Mouse (Mus musculus) stomach, postnatal 0 days (tissue): ENCODE measurements at regions not wholly inside any gene's neighbourhood (a gene's known extent, or its start where the extent isn't known, plus 50 kb on each side); places are given as distances from the start of the nearest gene placed in this dataset.

Experiments used
- ATAC-seq: fragments of 200-750 bp; cut with Nextera tagmentation; 2 replicates; pipeline ENCODE4 v1.8.0; 2017; ENCODE audit not compliant: low FRiP score, low TSS enrichment
- DNase-seq: peaks from one replicate; pipeline ENCODE4 v3.0.0-alpha.2; 2016; ENCODE audit warnings: low spot score
- H3K27ac ChIP-seq: fragments of 300-500 bp; sonication (generic); replicated peaks from 2 replicates; pipeline ENCODE4 v1.5.1; 2014; ENCODE audit warnings: mild to moderate bottlenecking, control low read depth
- H3K27me3 ChIP-seq: fragments of 300-500 bp; sonication (generic); 2 replicates; pipeline ENCODE4 v1.6.1; 2014; ENCODE audit warnings: low read length; ENCODE audit not compliant: control insufficient read depth, insufficient read depth
- H3K36me3 ChIP-seq: fragments of 300-500 bp; sonication (generic); 2 replicates; pipeline ENCODE4 v1.6.1; 2014; ENCODE audit warnings: low read length, mixed read lengths; ENCODE audit not compliant: control insufficient read depth, insufficient read depth
- H3K4me1 ChIP-seq: fragments of 300-500 bp; sonication (generic); replicated peaks from 2 replicates; pipeline ENCODE4 v1.6.1; 2014; ENCODE audit warnings: antibody characterized with exemption; ENCODE audit not compliant: control insufficient read depth, insufficient read depth
- H3K4me2 ChIP-seq: fragments of 300-500 bp; sonication (generic); replicated peaks from 2 replicates; pipeline ENCODE4 v1.6.1; 2014; ENCODE audit warnings: low read depth, mild to moderate bottlenecking, control low read depth, moderate library complexity
- H3K4me3 ChIP-seq: fragments of 300-500 bp; sonication (generic); 2 replicates; pipeline ENCODE4 v1.5.1; 2014; ENCODE audit warnings: low read depth, low read length, control low read depth
- H3K9ac ChIP-seq: fragments of 300-500 bp; sonication (generic); 2 replicates; pipeline ENCODE4 v1.6.1; 2014; ENCODE audit warnings: mild to moderate bottlenecking, low read length, control low read depth, mixed read lengths
- H3K9me3 ChIP-seq: fragments of 300-500 bp; sonication (generic); 2 replicates; pipeline ENCODE4 v1.6.1; 2016; ENCODE audit warnings: low read length; ENCODE audit not compliant: control insufficient read depth
- CTCF ChIP-seq: IDR thresholded peaks from 2 replicates; pipeline ENCODE4 v1.5.1; 2016; ENCODE audit warnings: antibody characterized with exemption, low read depth, mild to moderate bottlenecking, moderate library complexity
- EP300 ChIP-seq: optimal IDR thresholded peaks from 2 replicates; pipeline ENCODE3; 2016; ENCODE audit warnings: antibody characterized with exemption
- WGBS: fragments of 180-500 bp; shearing (Covaris S2); extraction: QIAGEN DNeasy Blood & Tissue Kit; methylation state at CpG from one replicate; pipeline ENCODE4 v1.1.7; 2014; 5-methylcytosine and 5-hydroxymethylcytosine counted together

DNA sequence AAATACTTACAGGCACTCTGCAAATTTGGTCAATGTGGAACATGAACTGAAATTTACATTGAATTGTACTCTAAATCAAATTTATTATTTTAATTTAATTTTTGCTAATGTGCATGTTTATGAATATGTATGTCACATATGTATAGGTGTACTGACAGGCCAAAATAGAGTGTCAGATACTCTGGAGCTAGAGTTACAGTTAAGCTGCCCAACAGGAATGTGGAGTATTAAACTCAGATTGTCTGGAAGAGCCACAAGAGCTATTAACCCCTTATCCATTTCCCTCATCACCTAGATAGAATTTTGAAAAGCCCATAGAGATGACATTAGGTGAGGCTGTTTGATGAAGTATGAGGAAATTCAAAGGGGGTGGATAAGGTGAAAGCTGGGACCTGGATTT is 607.5 kb upstream of the Dpp10 start:
- H3K27ac ChIP-seq: no peak overlapping the region
- no peaks in the 10 kb centered on the region for H3K36me3 ChIP-seq
- TF ChIP-seq CTCF (no peak), EP300 (no peak)

GRCm38 (mm10) chr1:124652251-124652861 is 607.0 kb upstream of the Dpp10 start:
- no peak overlapping the region for H3K4me3 ChIP-seq
- H3K27me3 ChIP-seq: no peaks in the 10 kb centered on the region
- H3K9ac ChIP-seq: no peak overlapping the region
- ATAC-seq (no peak), DNase-seq (no peak)
- H3K27ac ChIP-seq: no peak overlapping the region
- H3K4me2 ChIP-seq: no peak overlapping the region
- TF ChIP-seq CTCF (peak; percentile 31), EP300 (no peak)
- no peaks in the 10 kb centered on the region for H3K9me3 ChIP-seq
- no peaks in the 10 kb centered on the region for H3K4me1 ChIP-seq
- H3K36me3 ChIP-seq: no peaks in the 10 kb centered on the region
- WGBS: 74% methylated on average over 3 of the region's 3 CpGs

More for the DNA sequence above, 607.5 kb upstream of the Dpp10 start:
- H3K27me3 ChIP-seq: no peaks in the 10 kb centered on the region
- H3K9ac ChIP-seq: no peak overlapping the region
- no peaks in the 10 kb centered on the region for H3K9me3 ChIP-seq
- H3K4me1 ChIP-seq: no peaks in the 10 kb centered on the region
- H3K4me3 ChIP-seq: no peak overlapping the region
- H3K4me2 ChIP-seq: no peak overlapping the region
- DNase-seq (no peak), ATAC-seq (no peak)

DNA sequence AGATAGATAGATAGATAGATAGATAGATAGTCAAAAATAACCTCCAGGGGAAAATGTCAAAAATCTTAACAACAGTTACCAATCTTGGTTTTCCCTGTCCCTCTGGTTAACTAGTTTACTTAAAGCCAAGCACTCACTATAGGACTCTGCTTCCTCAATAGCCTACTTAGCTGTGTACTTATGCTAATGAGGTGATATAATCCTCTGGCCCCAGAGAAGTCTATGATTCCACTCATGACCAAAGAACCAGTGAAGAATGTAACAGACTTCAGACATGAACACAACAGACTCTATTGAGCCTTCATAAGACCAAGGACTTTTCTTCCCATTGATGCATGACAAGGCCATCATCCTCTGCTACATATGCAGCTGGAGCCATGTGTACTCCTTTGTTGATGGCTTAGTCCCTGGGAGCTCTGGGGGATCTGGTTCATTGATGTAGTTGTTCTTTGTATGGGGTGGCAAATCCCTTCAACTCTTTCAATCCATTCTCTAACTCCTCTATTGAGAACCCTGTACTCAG is 589.9 kb upstream of the Dpp10 start:
- no peaks in the 10 kb centered on the region for H3K4me1 ChIP-seq
- ATAC-seq: no peak
- H3K27me3 ChIP-seq: no peaks in the 10 kb centered on the region
- H3K36me3 ChIP-seq: no peaks in the 10 kb centered on the region
- no peak overlapping the region for H3K9ac ChIP-seq
- H3K4me3 ChIP-seq: no peak overlapping the region
- no peaks in the 10 kb centered on the region for H3K9me3 ChIP-seq
- no peak overlapping the region for H3K27ac ChIP-seq
- no peak for TF ChIP-seq EP300
- no peak for TF ChIP-seq CTCF
- no peak overlapping the region for H3K4me2 ChIP-seq
- DNase-seq: no peak

GRCm38 (mm10) chr1:124630084-124630483 is 584.7 kb upstream of the Dpp10 start:
- Histone ChIP-seq H3K9me3 (no peaks in the 10 kb centered on the region), H3K4me2 (no peak overlapping the region), H3K4me3 (no peak overlapping the region), H3K27me3 (no peaks in the 10 kb centered on the region), H3K4me1 (no peaks in the 10 kb centered on the region), H3K27ac (no peak overlapping the region), H3K36me3 (no peaks in the 10 kb centered on the region), H3K9ac (no peak overlapping the region)
- ATAC-seq (no peak), DNase-seq (no peak)
- TF ChIP-seq CTCF: no peak
- no peak for TF ChIP-seq EP300

- Histone ChIP-seq H3K27ac (no peak overlapping the region), H3K27me3 (no peaks in the 10 kb centered on the region), H3K4me3 (no peak overlapping the region), H3K4me1 (no peaks in the 10 kb centered on the region), H3K9me3 (no peaks in the 10 kb centered on the region), H3K4me2 (no peak overlapping the region), H3K9ac (no peak overlapping the region), H3K36me3 (no peaks in the 10 kb centered on the region)
- DNase-seq: no peak
- WGBS: 71% methylated on average over 1 of the region's 1 CpGs
- TF ChIP-seq CTCF (no peak), EP300 (no peak)
- no peak for ATAC-seq
Observed at GRCm38 (mm10) chr1:124584620-124585019, 539.3 kb upstream of the Dpp10 start.
